Mouse (Mus musculus) hindlimb bud, embryonic 11.5 days (tissue): Measurements from ENCODE around the gene Ankrd23.

ENCODE experiments used
- DNase-seq: peaks from one replicate; pipeline ENCODE4 v3.0.0-alpha.2; 2012; ENCODE audit warnings: low read depth, low spot score; ENCODE audit errors: extremely low spot score

Ankrd23 gene

DNA sequence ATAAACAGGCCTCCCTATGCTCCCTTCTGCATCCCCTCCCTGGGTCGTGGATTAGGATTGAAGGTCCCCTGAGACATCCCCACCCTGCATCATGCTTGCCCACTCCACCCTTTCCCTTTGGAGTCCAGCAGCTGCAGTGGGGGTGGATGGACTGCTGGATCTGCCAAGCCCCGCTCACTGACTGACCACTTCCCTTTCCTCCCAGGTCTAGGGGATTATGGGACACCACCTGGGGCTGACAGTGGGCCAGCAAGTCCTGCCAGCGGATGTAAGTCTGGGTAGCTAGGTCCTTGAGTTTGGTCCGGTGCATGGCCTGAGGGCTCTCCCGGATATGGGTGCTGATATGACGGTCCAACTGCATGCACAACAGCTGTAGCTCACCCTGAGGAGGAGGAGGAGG is 27.4 kb upstream of the Ankrd23 start:
- no peak for DNase-seq

DNA sequence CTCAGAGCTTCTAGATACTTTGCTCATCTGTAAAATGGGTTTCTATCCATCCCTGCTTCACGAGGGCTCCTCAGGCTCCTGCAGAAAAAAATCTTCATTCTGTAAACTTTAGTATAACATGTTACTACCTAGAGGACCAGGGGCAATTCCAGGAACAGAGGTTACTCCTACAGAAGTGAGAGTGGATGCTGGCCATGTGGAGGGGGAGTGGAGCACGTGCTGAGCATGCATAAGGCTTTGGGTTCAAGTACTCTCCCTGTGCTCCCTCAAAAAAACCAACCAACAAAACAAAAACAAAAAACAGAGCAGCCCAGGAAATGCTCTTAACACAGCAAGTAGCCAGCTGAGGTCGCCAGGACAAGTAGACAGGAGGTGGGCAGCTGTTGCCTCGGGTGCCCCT is 26.9 kb upstream of the Ankrd23 start:
- DNase-seq, result no peak

DNA sequence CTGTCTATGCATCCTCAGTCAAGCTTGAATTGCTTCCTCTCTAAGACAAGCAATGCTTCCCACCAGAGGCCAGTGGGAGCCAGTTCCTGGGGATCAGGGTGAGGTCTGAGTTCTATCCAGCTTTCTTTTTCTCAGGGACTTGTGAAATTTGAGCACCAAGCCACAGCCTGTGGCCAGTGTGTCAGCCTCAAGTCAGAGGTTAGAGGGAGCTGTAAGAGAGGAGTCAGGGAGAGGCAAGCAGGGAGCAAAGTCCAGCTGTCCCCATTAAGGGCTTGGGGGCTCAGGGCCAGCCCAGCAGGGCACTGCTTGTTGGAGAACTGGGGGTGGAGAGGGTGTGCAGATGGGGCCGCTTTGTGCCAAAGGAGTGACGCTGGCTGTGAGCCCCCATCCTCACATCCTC is 26.5 kb upstream of the Ankrd23 start:
- DNase-seq, result no peak

DNA sequence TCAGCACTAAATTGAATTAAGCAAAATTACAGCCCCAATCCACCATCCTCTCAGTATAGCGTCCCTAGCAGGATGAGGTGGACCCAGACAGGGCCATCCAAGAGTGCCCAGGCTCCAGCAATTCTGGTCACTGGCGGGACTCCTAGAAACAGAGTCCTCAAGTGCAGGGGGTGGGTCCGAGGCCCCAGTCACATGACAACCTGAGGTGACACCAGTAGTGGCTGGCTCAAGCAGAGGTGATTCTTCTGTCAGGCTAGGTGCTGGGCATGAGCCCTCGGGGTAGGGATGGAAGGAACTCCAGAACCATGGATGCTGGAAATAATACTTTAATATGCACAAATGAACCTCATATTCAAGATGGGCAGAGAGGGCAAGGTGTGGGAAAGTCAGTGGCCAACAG is 25.7 kb upstream of the Ankrd23 start:
- DNase-seq, result no peak

DNA sequence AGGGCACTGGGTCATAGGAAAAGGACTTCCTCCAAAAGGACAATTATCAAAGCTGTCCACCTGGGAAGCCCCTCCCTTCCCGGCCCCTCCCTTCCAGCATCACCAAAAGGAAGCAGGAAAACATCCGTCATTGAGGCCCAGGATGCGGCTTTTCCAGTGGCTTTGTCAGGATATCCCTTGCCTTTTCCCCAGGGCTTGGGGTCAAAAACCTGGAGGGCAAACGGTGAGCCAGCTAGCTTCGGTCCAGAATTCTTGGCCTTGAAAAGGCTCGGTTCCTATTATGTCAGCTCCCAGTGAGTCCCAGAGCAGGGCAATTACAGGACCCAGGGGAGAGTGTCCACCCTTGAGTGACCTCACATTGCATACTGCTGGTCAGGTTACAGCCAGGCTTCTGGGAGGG is 24.2 kb upstream of the Ankrd23 start:
- no peak for DNase-seq

DNA sequence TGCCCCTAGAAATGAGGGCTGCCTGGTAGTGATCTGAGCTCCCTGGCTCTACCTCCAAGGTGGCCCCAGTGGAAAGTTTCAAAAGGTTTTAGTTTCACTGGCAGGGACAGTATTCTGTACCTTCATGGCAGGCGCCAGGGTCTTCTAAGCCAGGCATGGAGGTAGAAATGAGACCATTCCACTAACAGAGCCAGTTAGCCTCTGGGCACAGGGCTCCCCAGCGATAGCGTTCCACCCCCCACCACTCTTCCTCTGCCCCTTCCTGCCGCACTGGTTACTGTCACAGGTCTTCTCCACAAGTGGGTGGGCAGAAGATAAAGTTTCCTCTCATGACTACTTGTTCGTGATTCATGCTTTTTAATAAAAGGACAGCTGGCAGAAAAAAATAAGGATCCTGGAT is 23.2 kb upstream of the Ankrd23 start:
- DNase-seq, result no peak

DNA sequence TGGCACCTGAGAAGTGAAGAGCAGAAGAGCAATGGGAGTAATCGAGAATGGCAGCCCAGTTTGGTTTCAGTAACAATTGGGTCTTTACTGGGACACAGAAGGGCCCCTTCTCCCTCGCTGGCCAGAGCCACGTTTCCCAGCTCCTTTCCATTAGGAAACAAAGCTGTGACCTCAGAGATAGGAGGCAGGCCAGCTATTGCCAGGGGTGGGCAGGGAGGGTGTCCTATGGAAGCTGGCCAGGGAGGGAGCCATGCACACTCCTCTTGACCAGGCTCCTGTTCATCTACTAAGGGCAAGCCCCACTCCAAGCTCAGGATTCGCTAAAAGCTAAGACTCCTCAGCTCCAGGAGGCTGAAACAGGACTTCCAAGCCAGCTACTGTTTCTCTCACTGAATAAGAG is 22.6 kb upstream of the Ankrd23 start:
- DNase-seq, result no peak

DNA sequence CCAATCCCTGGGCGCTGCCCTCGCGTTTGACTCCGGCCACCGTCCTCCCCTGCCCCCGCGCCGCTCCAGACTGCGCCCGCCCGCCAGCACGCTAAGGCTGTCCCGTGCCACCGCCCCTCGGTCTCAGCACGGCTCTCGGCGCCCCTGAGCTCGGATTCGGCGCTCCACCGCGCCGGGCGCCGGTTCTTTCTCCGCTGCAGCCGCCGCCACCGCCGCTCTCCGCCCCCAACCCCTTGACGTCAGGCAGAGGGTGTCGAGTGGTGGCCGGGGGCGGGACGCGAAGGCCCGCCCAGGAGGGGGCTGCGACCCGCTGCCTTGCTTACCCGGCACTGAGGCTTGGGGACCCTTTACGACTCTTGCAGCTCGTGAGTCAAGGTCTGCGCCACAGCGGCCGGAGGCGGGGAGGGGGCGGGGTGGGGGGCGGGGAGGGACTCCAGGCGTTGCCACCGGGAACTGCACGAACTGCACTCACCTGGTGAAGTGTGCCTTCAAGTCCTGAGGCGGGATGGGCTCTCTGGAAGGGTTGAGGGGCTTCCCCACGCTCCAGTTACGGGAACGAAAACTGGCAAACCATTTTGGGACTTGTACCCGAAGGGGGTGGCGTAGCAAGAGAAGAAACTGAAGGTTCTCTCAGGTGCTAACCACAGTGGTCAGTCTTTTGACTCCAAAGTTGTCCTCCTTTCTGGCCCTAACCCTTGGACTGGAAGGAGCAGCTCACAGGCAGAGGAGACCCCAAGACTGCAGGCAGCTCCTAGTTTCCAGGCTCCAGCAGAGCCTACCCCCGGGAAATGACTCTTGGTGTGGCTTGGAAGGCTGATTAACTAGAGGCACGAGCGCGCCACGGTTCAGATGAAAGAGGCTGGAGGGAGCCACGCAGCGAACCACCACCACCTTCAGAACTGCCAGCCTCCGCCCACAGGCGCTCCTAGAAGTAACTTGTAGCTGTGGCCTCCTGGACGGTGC is 21.6 kb upstream of the Ankrd23 start, which contains the start of gene Sema4c:
Gene Sema4c (minus strand): TSS at position 319 of the 963 bp plus-strand sequence.
- no peak for DNase-seq

DNA sequence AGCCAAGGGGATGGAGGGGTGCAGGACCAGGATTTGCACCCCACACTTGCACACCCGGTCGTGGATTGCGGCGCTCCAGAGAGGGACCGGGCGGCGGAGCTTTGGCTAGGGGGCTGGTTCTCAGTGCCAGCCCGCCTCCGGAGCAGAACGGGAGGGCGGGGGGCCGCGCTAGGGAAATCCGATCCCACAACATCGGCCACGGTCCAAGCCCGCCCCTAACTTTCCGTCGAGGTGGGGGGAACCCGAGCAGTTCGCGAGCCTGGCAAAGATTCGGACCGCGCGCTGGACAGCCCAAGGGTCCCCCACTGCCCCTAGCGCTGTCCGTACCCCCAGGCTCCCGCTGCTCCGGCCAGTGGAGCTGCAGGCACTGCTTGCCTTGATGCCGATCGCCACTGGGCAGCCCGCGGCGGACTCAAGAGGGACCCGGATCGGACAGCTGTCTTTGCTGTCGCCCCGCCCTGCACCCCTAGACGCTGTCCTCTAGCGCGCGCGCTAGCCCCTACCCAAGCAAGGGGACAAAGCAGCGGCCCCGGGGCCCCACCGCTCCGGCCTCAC is 20.9 kb upstream of the Ankrd23 start:
- no peak for DNase-seq

DNA sequence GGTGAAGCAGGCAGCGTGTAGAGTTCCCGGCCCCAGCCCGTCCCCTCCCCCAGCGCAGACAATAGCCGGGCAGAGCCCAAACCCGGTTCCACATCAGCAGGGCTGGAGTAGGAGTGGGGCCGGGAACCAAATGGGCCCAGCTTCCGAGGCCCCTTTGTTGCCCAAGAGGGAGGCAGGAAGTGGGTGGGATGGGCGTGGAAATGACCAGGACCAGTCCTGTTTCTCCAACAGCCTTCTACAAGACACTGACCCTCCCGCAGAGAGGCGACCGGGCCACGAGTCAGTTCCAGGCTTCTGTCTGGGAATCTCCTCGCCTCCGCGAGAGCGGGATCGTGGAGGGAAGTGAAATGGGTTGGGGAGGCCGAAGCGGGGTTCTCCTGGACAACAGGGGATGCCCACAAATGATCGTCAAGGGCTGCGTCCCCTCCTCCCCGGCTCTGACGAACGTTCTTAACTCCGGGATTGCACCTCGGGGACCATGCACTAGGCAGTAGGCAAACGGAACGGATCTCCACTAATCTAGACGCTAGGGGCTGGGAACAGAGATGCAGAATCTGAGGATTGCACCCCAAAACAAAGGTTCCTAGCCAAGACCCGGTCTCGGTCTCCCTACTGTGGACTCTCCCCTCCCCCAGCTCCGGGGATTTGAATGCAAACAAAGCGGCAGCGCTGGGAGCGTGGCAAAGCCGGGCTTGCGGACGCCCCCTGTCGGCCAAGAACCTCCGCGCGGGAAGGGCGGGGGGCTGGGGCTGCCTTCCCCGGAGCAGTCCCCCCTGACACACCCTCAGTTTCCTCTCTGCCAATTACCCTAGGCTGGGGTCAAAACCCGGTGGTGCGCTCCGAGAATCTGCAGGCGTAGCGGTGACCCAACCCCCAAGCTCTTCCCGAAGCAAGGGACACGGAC is 20.1 kb upstream of the Ankrd23 start:
- peak; percentile 61 for DNase-seq

DNA sequence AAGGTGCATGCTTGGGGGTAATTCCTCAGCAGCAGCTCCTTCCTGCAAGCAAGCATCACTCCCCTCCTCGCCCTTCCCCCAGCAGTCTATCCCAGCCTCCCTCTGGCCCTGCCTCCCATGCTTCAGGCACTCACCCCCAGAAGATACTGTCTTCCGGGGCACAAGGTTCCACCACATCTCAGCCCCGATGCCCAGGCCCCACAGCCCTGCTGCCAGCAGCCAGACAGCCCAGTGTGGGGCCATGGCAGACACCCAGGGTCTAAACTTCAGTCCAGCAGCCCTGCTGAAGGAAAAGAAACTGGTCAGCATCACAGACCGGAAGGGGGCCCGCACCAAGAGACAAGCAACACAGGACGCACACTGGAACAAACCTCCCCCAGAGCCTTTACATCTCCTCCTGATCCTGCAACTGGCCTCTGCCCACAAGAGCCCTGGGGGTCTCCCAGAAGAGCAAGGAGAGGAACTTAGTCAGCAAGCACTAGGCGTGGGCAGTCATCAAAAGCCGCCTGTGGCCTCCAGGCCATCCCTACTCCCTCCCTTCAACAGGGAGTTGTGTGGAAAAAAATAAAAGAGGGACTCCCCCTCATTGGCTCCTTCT is 19.2 kb upstream of the Ankrd23 start:
- DNase-seq, result no peak

DNA sequence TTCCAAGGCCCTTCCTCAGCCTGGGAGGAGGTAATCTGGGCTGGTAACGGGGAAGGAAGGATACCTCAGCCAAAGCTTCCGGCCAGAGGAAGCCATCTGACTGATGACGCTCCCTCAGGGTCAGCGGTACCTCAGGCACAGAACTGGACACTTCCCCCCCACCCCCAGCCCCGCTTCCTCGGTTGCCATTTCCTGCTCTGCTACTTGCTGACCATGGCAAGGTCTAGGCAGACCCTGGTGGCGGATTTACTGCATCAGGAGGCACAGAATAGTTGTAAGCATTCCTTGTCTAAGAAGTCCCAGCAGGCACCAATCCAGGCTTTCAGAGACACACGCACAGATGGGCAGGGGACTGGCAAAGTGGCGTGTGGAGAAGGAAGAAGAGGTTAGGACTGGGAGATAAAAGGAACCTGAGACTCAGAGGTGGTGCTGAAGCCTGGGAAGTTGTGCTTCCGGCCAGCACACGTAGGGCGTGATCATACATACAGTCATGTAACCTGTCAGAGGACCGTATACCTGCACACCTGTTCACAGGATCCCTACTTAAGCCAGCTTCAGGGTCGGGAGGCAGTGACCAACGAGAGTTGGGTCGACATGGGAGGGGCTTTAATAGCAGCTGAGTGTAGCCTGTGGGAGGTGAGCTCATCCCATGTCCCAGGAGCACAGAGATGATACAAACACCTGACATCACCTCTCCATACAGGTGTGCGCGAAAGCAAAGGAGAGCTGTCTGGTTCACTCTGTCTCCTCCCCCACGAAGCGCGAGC is 18.1 kb upstream of the Ankrd23 start:
- no peak for DNase-seq

DNA sequence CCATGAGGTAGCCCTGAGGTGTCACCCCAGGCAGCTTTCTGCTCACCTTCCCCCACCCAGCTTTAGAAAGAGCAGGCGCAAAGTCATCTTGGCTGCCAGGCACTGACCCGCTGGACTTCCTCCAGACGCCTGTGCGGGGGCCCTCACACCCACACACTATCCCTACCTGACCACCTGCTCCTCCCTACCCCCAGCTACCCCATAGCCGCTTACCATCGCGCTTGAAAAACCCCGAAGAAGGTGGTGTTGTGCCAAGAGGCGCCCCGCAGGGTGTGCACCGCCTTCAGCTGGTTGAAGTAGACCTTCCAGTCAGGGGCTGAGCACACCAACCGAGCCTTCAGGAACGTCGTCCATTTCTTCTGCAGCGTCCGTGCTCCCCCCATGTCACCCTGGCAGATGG is 15.8 kb upstream of the Ankrd23 start:
- no peak for DNase-seq

DNA sequence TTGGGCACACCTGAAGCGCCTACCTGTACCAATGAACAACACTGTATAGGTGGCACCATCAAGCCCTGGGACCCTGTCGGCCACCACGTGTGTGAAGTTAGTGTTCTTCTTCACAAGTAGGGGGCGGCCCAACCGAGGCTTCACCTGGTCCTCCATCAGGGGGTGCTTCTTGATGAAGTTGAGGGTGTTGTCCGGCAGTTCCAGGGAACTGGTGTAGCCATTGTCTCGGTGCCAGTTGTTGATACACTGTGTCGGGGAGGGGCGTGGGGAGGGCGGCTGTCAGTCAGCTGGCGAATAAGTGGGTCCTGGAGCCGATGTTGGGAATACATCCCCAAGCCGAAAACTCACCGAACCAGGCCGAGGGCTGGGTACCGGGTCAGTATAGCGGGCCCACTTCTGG is 15.2 kb upstream of the Ankrd23 start:
- no peak for DNase-seq

DNA sequence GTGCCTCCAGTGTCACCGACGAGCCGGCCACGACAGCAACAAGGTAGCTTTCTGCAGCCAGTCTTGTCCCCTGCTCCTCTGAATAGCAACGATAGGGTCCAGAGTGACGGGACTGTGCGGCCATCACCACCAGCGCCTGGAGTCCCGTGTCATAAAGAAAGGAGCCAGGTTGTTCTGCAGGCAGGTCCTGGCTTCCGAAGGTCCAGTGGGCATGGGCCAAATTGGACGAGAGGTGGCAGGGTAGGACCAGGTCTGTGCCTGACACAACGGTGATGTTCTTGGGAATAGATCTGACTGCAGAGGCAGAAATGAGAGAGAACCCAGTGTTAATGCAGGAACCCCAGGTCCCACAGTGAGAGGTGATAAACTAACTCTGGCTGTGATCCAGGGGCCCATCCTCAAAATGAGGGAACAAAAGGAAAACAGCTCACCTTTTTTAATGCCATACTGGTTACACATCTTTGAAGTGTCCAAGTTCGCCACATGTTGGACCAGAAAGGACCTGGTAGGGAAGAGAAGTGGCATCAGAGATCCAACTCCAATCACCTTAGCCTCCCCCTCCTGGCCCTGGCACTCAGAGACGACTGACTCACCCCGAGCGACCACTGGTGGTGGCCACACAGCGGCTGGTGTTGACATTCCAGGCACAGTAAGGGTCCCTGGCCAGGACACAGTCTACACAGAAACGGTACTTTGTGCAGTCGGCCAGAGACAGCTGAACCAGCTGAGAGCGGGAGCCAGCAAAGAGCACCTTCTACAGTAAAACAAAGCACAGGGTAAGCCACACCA is 13.6 kb upstream of the Ankrd23 start:
- DNase-seq, result no peak

DNA sequence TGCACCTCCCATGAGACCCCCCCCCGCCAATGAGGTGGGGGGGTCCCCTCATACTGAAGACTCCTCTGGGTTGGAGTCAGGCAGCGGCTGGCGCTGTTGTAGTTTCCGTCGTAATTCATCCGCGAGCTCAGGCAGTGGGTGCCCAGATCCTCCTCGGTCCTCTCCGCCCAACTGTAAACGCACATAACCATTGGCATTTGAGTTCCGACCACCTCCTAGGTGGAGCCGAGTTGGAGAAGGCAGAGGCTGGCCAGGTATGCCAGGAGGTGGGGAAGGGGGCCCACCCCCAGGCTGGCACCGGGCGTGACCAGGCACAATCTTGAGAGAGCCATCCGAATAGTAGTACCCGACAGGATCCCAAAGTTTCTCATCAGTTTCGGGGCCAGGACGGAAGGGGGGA is 12.8 kb upstream of the Ankrd23 start:
- no peak for DNase-seq

DNA sequence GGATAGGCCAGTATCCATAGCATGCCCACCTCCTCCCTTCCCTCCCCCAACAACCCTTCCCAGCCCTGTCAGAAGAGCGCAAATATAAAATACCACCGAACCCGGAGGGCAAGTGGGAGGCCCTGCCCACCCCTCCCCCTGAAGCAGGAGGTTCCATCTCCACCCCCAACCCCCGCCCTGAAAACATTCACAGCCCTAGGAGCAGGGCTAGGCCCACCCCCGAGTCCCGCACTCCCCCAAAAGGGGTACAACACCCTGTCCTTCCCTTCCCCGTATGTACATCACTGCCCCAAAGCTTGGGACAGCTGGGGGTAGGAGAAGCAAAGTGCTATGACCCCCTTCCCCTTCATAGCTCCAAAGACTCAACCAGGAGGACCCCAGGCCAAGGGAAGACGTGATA is 12.1 kb upstream of the Ankrd23 start:
- DNase-seq, result no peak

DNA sequence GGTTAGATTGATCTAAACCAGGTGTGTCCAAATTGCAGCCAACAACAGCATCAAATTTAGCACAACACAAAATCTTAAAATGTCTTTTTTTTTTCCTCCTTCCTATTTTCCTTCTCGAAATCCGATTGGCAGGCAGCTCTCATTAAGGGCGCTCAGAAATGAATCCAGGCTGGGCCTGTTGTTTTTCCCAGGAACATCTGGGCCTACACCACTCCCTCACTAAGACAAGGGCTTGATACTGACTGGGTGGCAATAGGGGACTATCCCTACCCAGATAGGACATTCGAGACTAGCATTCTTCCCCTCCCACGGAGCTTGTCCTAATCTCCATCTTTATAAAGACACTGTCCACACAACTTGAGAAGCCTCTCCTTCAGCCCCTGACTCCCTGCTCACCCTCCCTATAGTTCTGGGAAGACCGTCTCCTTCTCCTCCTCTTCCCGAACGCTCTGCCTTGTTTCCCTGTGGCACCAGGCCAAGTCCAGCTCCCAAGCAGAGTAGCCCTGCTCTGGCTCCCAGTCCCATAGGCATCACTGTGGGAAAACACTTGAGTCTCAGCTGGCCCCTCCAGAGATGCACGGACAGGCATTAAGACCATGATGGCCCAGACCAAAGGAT is 11.4 kb upstream of the Ankrd23 start:
- DNase-seq, result no peak

DNA sequence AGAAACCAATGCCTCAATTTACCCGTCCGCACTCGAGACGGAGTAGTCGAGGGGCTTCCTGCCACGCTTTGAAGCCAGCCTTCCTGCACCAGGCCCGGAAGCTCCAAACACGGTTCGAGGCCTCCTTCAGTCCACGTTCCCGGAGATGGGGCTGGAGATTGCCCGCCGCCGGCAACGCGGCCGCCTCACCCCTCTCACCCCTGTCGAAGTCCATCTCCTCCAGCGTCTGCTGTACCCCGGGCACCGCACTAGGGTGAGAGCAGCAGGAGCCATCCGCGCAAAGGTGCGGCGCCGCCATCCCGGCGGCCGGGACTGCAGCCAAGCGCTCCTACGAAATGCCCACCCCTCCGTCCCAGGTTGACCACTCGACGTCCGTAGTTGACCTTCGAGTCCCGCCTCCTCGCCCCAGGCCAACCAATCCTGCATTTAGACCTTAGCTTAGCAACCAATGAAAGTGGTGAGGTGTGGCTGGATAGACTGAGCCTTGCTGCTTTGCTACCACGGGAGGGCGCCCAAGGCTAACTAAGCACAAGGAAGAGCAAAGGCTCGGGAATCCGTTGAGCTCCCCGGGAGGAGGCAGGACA is 10.3 kb upstream of the Ankrd23 start, which contains the start of gene Ankrd39:
Gene Ankrd39 (minus strand): TSS at position 558 of the 584 bp plus-strand sequence.
- DNase-seq, result peak; percentile 96
